Mouse (Mus musculus) lung, embryonic 16.5 days (tissue): ENCODE results near the gene Fgf14. TPM values are rescaled to one million over a fixed set of nuclear protein-coding genes. Genes with fewer than 3 reads are reported as not detected.
A peak's percentile ranks its signal among the peaks of the same experiment; 100 is the strongest.

Experiments
- ATAC-seq: fragments of 200-750 bp; cut with Nextera tagmentation; 2 replicates; pipeline ENCODE4 v1.8.0; 2017; ENCODE audit warnings: low read depth, mild to moderate bottlenecking, moderate library complexity
- H3K27ac ChIP-seq: fragments of 300-500 bp; sonication (generic); 2 replicates; pipeline ENCODE4 v1.5.1; 2014; ENCODE audit warnings: mild to moderate bottlenecking, control low read depth, low read length
- H3K27me3 ChIP-seq: fragments of 300-500 bp; sonication (generic); 2 replicates; pipeline ENCODE4 v1.6.1; 2014; ENCODE audit warnings: low read depth, low read length, mixed read lengths; ENCODE audit not compliant: control insufficient read depth, insufficient read depth
- H3K36me3 ChIP-seq: fragments of 300-500 bp; sonication (generic); 2 replicates; pipeline ENCODE4 v1.6.1; 2014; ENCODE audit warnings: low read length; ENCODE audit not compliant: control insufficient read depth, insufficient read depth
- H3K4me1 ChIP-seq: fragments of 300-500 bp; sonication (generic); replicated peaks from 2 replicates; pipeline ENCODE4 v1.6.1; 2014; ENCODE audit warnings: low read length, mixed read lengths; ENCODE audit not compliant: control insufficient read depth, insufficient read depth
- H3K4me2 ChIP-seq: fragments of 300-500 bp; sonication (generic); 2 replicates; pipeline ENCODE4 v1.6.1; 2014; ENCODE audit warnings: low read depth, low read length, control low read depth
- H3K4me3 ChIP-seq: fragments of 300-500 bp; sonication (generic); 2 replicates; pipeline ENCODE4 v1.5.1; 2014; ENCODE audit warnings: mild to moderate bottlenecking, low read length, control low read depth
- H3K9ac ChIP-seq: fragments of 300-500 bp; sonication (generic); 2 replicates; pipeline ENCODE4 v1.6.1; 2014; ENCODE audit warnings: low read length, control low read depth
- H3K9me3 ChIP-seq: fragments of 300-500 bp; sonication (generic); 2 replicates; pipeline ENCODE4 v1.6.1; 2016; ENCODE audit warnings: low read length; ENCODE audit not compliant: control insufficient read depth
- WGBS: fragments of 180-500 bp; shearing (Covaris S2); extraction: QIAGEN DNeasy Blood & Tissue Kit; methylation state at CpG from one replicate; pipeline ENCODE4 v1.1.7; 2014; 5-methylcytosine and 5-hydroxymethylcytosine counted together
- polyA plus RNA-seq: library from polyadenylated mRNA; unstranded; fragments of >200 nt; fragmentation: Nextera tagmentation; extraction: Ambion mirVana; gene quantifications from 2 replicates; pipeline ENCODE4 v1.2.1, GENCODE M21; 2015

Gene Fgf14
- 0.65 and 1.4 TPM in 2 replicates for polyA plus RNA-seq

- Histone ChIP-seq H3K27me3 (peaks cover 21% of the 10 kb centered on the region), H3K9ac (no peak within 1 kb of the TSS), H3K4me3 (peak within 1 kb of the TSS; percentile 10), H3K4me1 (no peaks in the 10 kb centered on the region), H3K27ac (no peak within 1 kb of the TSS), H3K4me2 (peak within 1 kb of the TSS; percentile 48), H3K36me3 (no peaks in the 10 kb centered on the region), H3K9me3 (no peaks in the 10 kb centered on the region)
- no peak for ATAC-seq
- 18% methylated on average over 12 of the region's 12 CpGs for WGBS
These were observed at the start of gene Fgf14 for GRCm38 (mm10) chr14:124676506-124677177. Gene Fgf14 (minus strand): TSS chr14:124677127.

GRCm38 (mm10) chr14:124677379-124677778 lies 452 bp upstream of the Fgf14 start:
- no peak overlapping the region for H3K27ac ChIP-seq
- ATAC-seq, result no peak
- no peak overlapping the region for H3K9ac ChIP-seq
- H3K4me3 ChIP-seq, result peak overlapping the region; percentile 10
- H3K4me2 ChIP-seq, result peak overlapping the region; percentile 48
- no peaks in the 10 kb centered on the region for H3K9me3 ChIP-seq
- H3K27me3 ChIP-seq, result peaks cover 21% of the 10 kb centered on the region
- 5% methylated on average over 10 of the region's 10 CpGs for WGBS
- no peaks in the 10 kb centered on the region for H3K36me3 ChIP-seq
- no peaks in the 10 kb centered on the region for H3K4me1 ChIP-seq

GRCm38 (mm10) chr14:124675654-124676505 lies 1.0 kb downstream of the Fgf14 start:
- WGBS, result 12% methylated on average over 23 of the region's 23 CpGs
- no peaks in the 10 kb centered on the region for H3K36me3 ChIP-seq
- ATAC-seq, result no peak
- no peaks in the 10 kb centered on the region for H3K4me1 ChIP-seq
- no peak overlapping the region for H3K27ac ChIP-seq
- peak overlapping the region; percentile 48 for H3K4me2 ChIP-seq
- H3K9me3 ChIP-seq, result no peaks in the 10 kb centered on the region
- H3K9ac ChIP-seq, result no peak overlapping the region
- H3K4me3 ChIP-seq, result peak overlapping the region; percentile 2; the same call in 1 of the 2 replicates
- H3K27me3 ChIP-seq, result peaks cover 21% of the 10 kb centered on the region

GRCm38 (mm10) chr14:124675142-124675653 lies 1.7 kb downstream of the Fgf14 start:
- H3K4me1 ChIP-seq, result no peaks in the 10 kb centered on the region
- peak overlapping the region; percentile 48 for H3K4me2 ChIP-seq
- ATAC-seq, result no peak
- peaks cover 21% of the 10 kb centered on the region for H3K27me3 ChIP-seq
- peak overlapping the region; percentile 25; the same call in 1 of the 2 replicates for H3K4me3 ChIP-seq
- H3K9me3 ChIP-seq, result no peaks in the 10 kb centered on the region
- H3K36me3 ChIP-seq, result no peaks in the 10 kb centered on the region
- WGBS, result 3% methylated on average over 21 of the region's 21 CpGs
- H3K27ac ChIP-seq, result no peak overlapping the region
- H3K9ac ChIP-seq, result no peak overlapping the region

- no peaks in the 10 kb centered on the region for H3K36me3 ChIP-seq
- H3K4me3 ChIP-seq, result 0 out of 2 replicates have a peak overlapping the region, but pooled peaks have one; percentile 25
- no peaks in the 10 kb centered on the region for H3K4me1 ChIP-seq
- no peak overlapping the region for H3K9ac ChIP-seq
- WGBS, result 38% methylated on average over 8 of the region's 8 CpGs
- peak overlapping the region; percentile 48 for H3K4me2 ChIP-seq
- no peaks in the 10 kb centered on the region for H3K9me3 ChIP-seq
- no peak for ATAC-seq
- peaks cover 21% of the 10 kb centered on the region for H3K27me3 ChIP-seq
- no peak overlapping the region for H3K27ac ChIP-seq
These were observed 2.3 kb downstream of the Fgf14 start for GRCm38 (mm10) chr14:124674536-124675141.

- Histone ChIP-seq H3K36me3 (no peaks in the 10 kb centered on the region), H3K4me2 (no peak overlapping the region), H3K27me3 (peaks cover 3% of the 10 kb centered on the region; the same call in 1 of the 2 replicates), H3K4me1 (no peaks in the 10 kb centered on the region), H3K27ac (no peak overlapping the region), H3K4me3 (no peak overlapping the region), H3K9ac (no peak overlapping the region), H3K9me3 (no peaks in the 10 kb centered on the region)
- 11% methylated on average over 7 of the region's 7 CpGs for WGBS
- ATAC-seq, result peak; percentile 47; the same call in 1 of the 2 replicates
These were observed 7.2 kb downstream of the Fgf14 start for GRCm38 (mm10) chr14:124669739-124670138.

- Histone ChIP-seq H3K27me3 (no peaks in the 10 kb centered on the region), H3K9me3 (no peaks in the 10 kb centered on the region), H3K9ac (no peak overlapping the region), H3K4me3 (no peak overlapping the region), H3K36me3 (no peaks in the 10 kb centered on the region), H3K4me1 (no peaks in the 10 kb centered on the region), H3K4me2 (no peak overlapping the region), H3K27ac (no peak overlapping the region)
- 56% methylated on average over 3 of the region's 3 CpGs for WGBS
- no peak for ATAC-seq
These were observed 34.1 kb downstream of the Fgf14 start for GRCm38 (mm10) chr14:124642822-124643221.

GRCm38 (mm10) chr14:124634881-124635280 lies 42.0 kb downstream of the Fgf14 start:
- Histone ChIP-seq H3K36me3 (no peaks in the 10 kb centered on the region), H3K9me3 (no peaks in the 10 kb centered on the region), H3K4me1 (no peaks in the 10 kb centered on the region), H3K27ac (no peak overlapping the region), H3K4me3 (no peak overlapping the region), H3K9ac (no peak overlapping the region), H3K4me2 (no peak overlapping the region), H3K27me3 (no peaks in the 10 kb centered on the region)
- no peak for ATAC-seq
- WGBS, result 47% methylated on average over 2 of the region's 2 CpGs

- Histone ChIP-seq H3K27me3 (no peaks in the 10 kb centered on the region), H3K36me3 (no peaks in the 10 kb centered on the region), H3K9me3 (no peaks in the 10 kb centered on the region), H3K4me1 (no peaks in the 10 kb centered on the region), H3K4me2 (no peak overlapping the region), H3K4me3 (no peak overlapping the region), H3K27ac (no peak overlapping the region), H3K9ac (no peak overlapping the region)
- WGBS, result 45% methylated on average over 2 of the region's 2 CpGs
- no peak for ATAC-seq
These were observed 63.5 kb downstream of the Fgf14 start for GRCm38 (mm10) chr14:124613473-124613872.
